Comparison of ENCODE assay signal across 23 mouse cellular contexts in the genomic region with DNA sequence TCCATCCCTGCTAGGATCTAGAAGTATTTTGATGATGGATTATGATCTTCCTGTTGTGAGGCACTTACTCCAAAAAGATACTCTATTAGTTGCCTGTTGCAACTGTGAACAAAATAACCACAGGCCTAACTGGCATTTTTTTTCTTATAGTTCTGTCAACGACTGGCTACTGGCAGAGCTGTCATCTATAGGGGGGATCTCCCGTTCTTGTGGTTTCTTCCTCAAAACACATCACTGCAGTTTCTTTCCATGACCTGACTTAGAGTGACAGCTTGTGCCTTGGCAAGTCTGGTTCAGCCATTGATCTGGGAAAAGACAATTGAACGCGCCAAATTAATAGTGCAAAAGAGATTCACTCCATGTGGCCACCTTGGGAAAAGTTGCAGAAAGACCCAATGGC. TPM values are rescaled to one million over a fixed set of nuclear protein-coding genes. Genes with fewer than 3 reads are reported as not detected.
A peak's percentile ranks its signal among the peaks of the same experiment; 100 is the strongest.
DNase-seq lines count a peak whose midpoint lies in the region; ATAC-seq and TF ChIP-seq lines count a peak whose summit lies in the region.
"Had no signal": no experiment of that assay in that cellular context is flagged by ENCODE, and none has a peak within 500 bp of the region (broad histone marks: within the 10 kb centered on the region; RNA-seq: fewer than 3 reads in every experiment).

No protein-coding gene starts in this region.

- H3K36me3 ChIP-seq in heart, embryonic 16.5 days (ENCODE audit: control insufficient read depth, insufficient read depth): no peaks in the 10 kb centered on the region
- no peaks in the 10 kb centered on the region for H3K36me3 ChIP-seq in MEL (ENCODE audit: control insufficient read depth in 1 of 2, insufficient read depth in 2 of 2, low read length in 2 of 2)
- H3K36me3 ChIP-seq: forebrain, embryonic 10.5 days; hindbrain, embryonic 12.5 days; intestine, embryonic 15.5 days; limb, embryonic 13.5 days; liver, embryonic 13.5 days had no signal

- no peaks in the 10 kb centered on the region for H3K79me2 ChIP-seq in MEL (ENCODE audit: control insufficient read depth, insufficient read depth, low read length, poor library complexity)

- no peak overlapping the region for H3K4me2 ChIP-seq in heart, embryonic 16.5 days (ENCODE audit: low read depth, low read length)
- H3K4me2 ChIP-seq: hindbrain, embryonic 12.5 days; intestine, embryonic 15.5 days; limb, embryonic 13.5 days; liver, embryonic 13.5 days; lung, embryonic 14.5 days had no signal

- no peak for TF ChIP-seq POLR2A in MEL (IDR thresholded peaks at IDR 0.05; ENCODE audit: control insufficient read depth in 1 of 2, insufficient read depth in 1 of 2, low read depth in 1 of 2, low read length in 2 of 2, poor library complexity in 1 of 2)

- no peak for TF ChIP-seq RAD21 in MEL (IDR thresholded peaks at IDR 0.05; ENCODE audit: low read depth, low read length)

- no peak for DNase-seq in heart, postnatal 4 days
- DNase-seq in A20 (ENCODE audit: low read depth, low spot score) (peak; percentile 8), MEL (ENCODE audit: low read depth, low spot score) (peak; percentile 18)
- DNase-seq in thymus, adult 18-20 months: no peak
- DNase-seq in T-cell, adult 2 months (ENCODE audit: low spot score): no peak
- no peak for DNase-seq in right cerebral cortex, postnatal 36 days (ENCODE audit: low spot score in 2 of 2)
- DNase-seq: adrenal gland, adult 2 months; gastrocnemius, adult 2 months; kidney, adult 2 months; liver, embryonic 13.5 days; lung, postnatal 14 days; midbrain, embryonic 14.5 days; thymus, postnatal 14 days had no signal

- H3K9me3 ChIP-seq in heart, embryonic 16.5 days (replicated peaks; ENCODE audit: control insufficient read depth, low read length): no peaks in the 10 kb centered on the region
- H3K9me3 ChIP-seq in MEL (replicated peaks; ENCODE audit: insufficient read depth, low read length): no peaks in the 10 kb centered on the region
- H3K9me3 ChIP-seq: hindbrain, embryonic 12.5 days; intestine, embryonic 15.5 days; limb, embryonic 13.5 days; liver, embryonic 13.5 days had no signal

- H3K4me3 ChIP-seq in heart, embryonic 16.5 days (ENCODE audit: low read length): no peak overlapping the region
- no peak overlapping the region for H3K4me3 ChIP-seq in MEL (ENCODE audit: control insufficient read depth in 1 of 2, insufficient read depth in 1 of 2, low read depth in 2 of 2, low read length in 2 of 2)
- H3K4me3 ChIP-seq: forebrain, embryonic 10.5 days; gastrocnemius, adult 2 months; hindbrain, embryonic 12.5 days; intestine, embryonic 15.5 days; layer of hippocampus, adult 2 months; left cerebral cortex, adult 2 months; limb, embryonic 13.5 days; liver, embryonic 13.5 days had no signal

- peaks cover 12% of the 10 kb centered on the region for H3K4me1 ChIP-seq in heart, embryonic 16.5 days (ENCODE audit: control insufficient read depth, insufficient read depth, low read length)
- no peaks in the 10 kb centered on the region; a peak in 1 of 4 replicates for H3K4me1 ChIP-seq in MEL (ENCODE audit: control insufficient read depth in 1 of 2, insufficient read depth in 2 of 2, low read length in 2 of 2)
- H3K4me1 ChIP-seq: forebrain, embryonic 10.5 days; hindbrain, embryonic 12.5 days had no signal

- TF ChIP-seq CTCF in MEL (IDR thresholded peaks at IDR 0.05 in 2 of 3, conservative IDR thresholded peaks at IDR 0.05 in 1 of 3; ENCODE audit: control insufficient read depth in 1 of 3, insufficient read depth in 1 of 3, low read depth in 2 of 3, low read length in 3 of 3, poor library complexity in 1 of 3, severe bottlenecking in 1 of 3): no peak

- WGBS in heart, embryonic 16.5 days: 81% methylated on average over 4 of the region's 4 CpGs

- TF ChIP-seq EP300 in MEL (IDR thresholded peaks at IDR 0.05; ENCODE audit: low read depth in 1 of 2, low read length in 2 of 2): no peak

- H3K27ac ChIP-seq in heart, embryonic 16.5 days (ENCODE audit: low read length): peak overlapping the region; percentile 54; the same call in 1 of the 2 replicates
- H3K27ac ChIP-seq in MEL (ENCODE audit: control insufficient read depth, low read depth, low read length): no peak overlapping the region
- H3K27ac ChIP-seq: forebrain, embryonic 10.5 days; gastrocnemius, adult 2 months; hindbrain, embryonic 12.5 days; hindbrain, postnatal 0 days; intestine, embryonic 15.5 days; layer of hippocampus, adult 2 months; left cerebral cortex, adult 2 months; limb, embryonic 13.5 days; liver, embryonic 13.5 days had no signal

- no peak for ATAC-seq in heart, embryonic 16.5 days (replicated peaks; ENCODE audit: extremely low read depth, insufficient read depth, low FRiP score)
- peak; percentile 39 for ATAC-seq in megakaryocyte, adult 5-6 weeks (ENCODE audit: poor library complexity, severe bottlenecking)

- H3K9ac ChIP-seq in heart, embryonic 16.5 days (ENCODE audit: low read length): no peak overlapping the region
- H3K9ac ChIP-seq in MEL (ENCODE audit: control insufficient read depth, low read depth, low read length, poor library complexity, severe bottlenecking): no peak overlapping the region
- H3K9ac ChIP-seq: hindbrain, embryonic 12.5 days; intestine, embryonic 15.5 days; limb, embryonic 13.5 days; liver, embryonic 13.5 days; lung, embryonic 14.5 days had no signal

- no peaks in the 10 kb centered on the region for H3K27me3 ChIP-seq in heart, embryonic 16.5 days (ENCODE audit: control insufficient read depth, insufficient read depth, low read length)
- H3K27me3 ChIP-seq in MEL (ENCODE audit: control insufficient read depth in 1 of 2, insufficient read depth in 2 of 2, low read length in 2 of 2): no peaks in the 10 kb centered on the region
- H3K27me3 ChIP-seq: hindbrain, embryonic 12.5 days; intestine, embryonic 15.5 days; limb, embryonic 13.5 days; liver, embryonic 13.5 days had no signal

TF ChIP-seq in MEL, 35 proteins besides CTCF, POLR2A, EP300 and RAD21:
- TF ChIP-seq GATA1 (IDR thresholded peaks at IDR 0.05; ENCODE audit: low read depth, low read length): no peak
- no peak for TF ChIP-seq MYC (IDR thresholded peaks at IDR 0.05; ENCODE audit: low read depth, low read length)
- TF ChIP-seq USF2 (IDR thresholded peaks at IDR 0.05; ENCODE audit: borderline replicate concordance in 1 of 2, insufficient read depth in 1 of 2, low read depth in 1 of 2, low read length in 2 of 2): no peak
- TF ChIP-seq BHLHE40 (IDR thresholded peaks at IDR 0.05; ENCODE audit: borderline replicate concordance, low read depth, low read length): no peak
- no peak for TF ChIP-seq TCF12 (IDR thresholded peaks at IDR 0.05; ENCODE audit: low read depth, low read length)
- TF ChIP-seq SMC3 (IDR thresholded peaks at IDR 0.05; ENCODE audit: low read depth, low read length): no peak
- TF ChIP-seq ZMIZ1 (IDR thresholded peaks at IDR 0.05; ENCODE audit: low read depth, low read length): no peak
- no peak for TF ChIP-seq USF1 (IDR thresholded peaks at IDR 0.05; ENCODE audit: low read depth, low read length)
- no peak for TF ChIP-seq TAL1 (IDR thresholded peaks at IDR 0.05; ENCODE audit: low read length)
- no peak for TF ChIP-seq KAT2A (conservative IDR thresholded peaks at IDR 0.05; ENCODE audit: low read depth, low read length)
- TF ChIP-seq UBTF (IDR thresholded peaks at IDR 0.05; ENCODE audit: borderline replicate concordance, insufficient read depth, low read depth, low read length): no peak
- no peak for TF ChIP-seq NELFE (IDR thresholded peaks at IDR 0.05; ENCODE audit: low read depth, low read length)
- TF ChIP-seq ETS1 (IDR thresholded peaks at IDR 0.05; ENCODE audit: low read depth, low read length): no peak
- TF ChIP-seq NRF1 (IDR thresholded peaks at IDR 0.05; ENCODE audit: insufficient read depth, low read depth, low read length, poor library complexity, severe bottlenecking): no peak
- no peak for TF ChIP-seq E2F4 (IDR thresholded peaks at IDR 0.05; ENCODE audit: borderline replicate concordance, low read depth, low read length)
- TF ChIP-seq MAX (IDR thresholded peaks at IDR 0.05; ENCODE audit: low read length): no peak
- no peak for TF ChIP-seq CHD2 (IDR thresholded peaks at IDR 0.05; ENCODE audit: low read length)
- no peak for TF ChIP-seq TBP (IDR thresholded peaks at IDR 0.05; ENCODE audit: low read depth, low read length)

RNA-seq across cellular contexts. Expression of a gene that starts 59.4 kb away (rescaled TPM):
- polyA plus RNA-seq in heart, embryonic 16.5 days (2015; fragmentation: Nextera tagmentation; extraction: Ambion mirVana): 294 and 331 TPM in 2 replicates
- 100 to 1,000 TPM; 311 to 319 TPM for total RNA-seq in heart, postnatal 4 days (2021)
- total RNA-seq in MEL (2012; rRNA removed): 1,043 and 1,179 TPM in 2 replicates
- polyA plus RNA-seq in MEL (2012; ENCODE audit: insufficient read depth in 1 of 2, insufficient read length in 2 of 2, low read depth in 1 of 2, low replicate concordance in 2 of 2, missing spikeins in 1 of 2): 1,000 to 10,000 TPM; 1,049 to 1,809 TPM
- 412 and 434 TPM in 2 replicates for total RNA-seq in megakaryocyte, adult 5-6 weeks (2015)
- total RNA-seq in megakaryocyte, adult 5-6 weeks (2017): 996 and 1,021 TPM in 2 replicates

Comparison
In these comparisons a context has a peak if more than half of its experiments do, and no peak if none do; other contexts are left out.
1. DNase-seq: peak in A20 (single experiment) and MEL (single experiment); none in heart, postnatal 4 days (single experiment), thymus, adult 18-20 months (0 of 2), T-cell, adult 2 months (single experiment) and right cerebral cortex, postnatal 36 days (0 of 2).